Mouse (Mus musculus) hindbrain, embryonic 11.5 days (tissue): Measurements from ENCODE around the gene Poln. TPM values are rescaled to one million over a fixed set of nuclear protein-coding genes. Genes with fewer than 3 reads are reported as not detected.

Experiments used
- ATAC-seq: fragments of 200-750 bp; cut with Nextera tagmentation; 2 replicates; pipeline ENCODE4 v1.8.0; 2017; ENCODE audit warnings: mild to moderate bottlenecking, moderate TSS enrichment, moderate library complexity; ENCODE audit not compliant: low FRiP score
- DNase-seq: peaks from one replicate; pipeline ENCODE4 v3.0.0-alpha.2; 2015; ENCODE audit warnings: low spot score
- H3K27ac ChIP-seq: fragments of 300-500 bp; sonication (generic); 2 replicates; pipeline ENCODE4 v1.5.1; 2014; ENCODE audit warnings: mild to moderate bottlenecking, low read depth, low read length
- H3K27me3 ChIP-seq: fragments of 300-500 bp; sonication (generic); 2 replicates; pipeline ENCODE4 v1.6.1; 2014; ENCODE audit warnings: mild to moderate bottlenecking, low read length, moderate library complexity, mixed read lengths; ENCODE audit not compliant: control insufficient read depth, insufficient read depth
- H3K36me3 ChIP-seq: fragments of 300-500 bp; sonication (generic); 2 replicates; pipeline ENCODE4 v1.6.1; 2014; ENCODE audit warnings: mild to moderate bottlenecking, low read length, moderate library complexity, mixed read lengths; ENCODE audit not compliant: control insufficient read depth, insufficient read depth
- H3K4me1 ChIP-seq: fragments of 300-500 bp; sonication (generic); replicated peaks from 2 replicates; pipeline ENCODE4 v1.6.1; 2014; ENCODE audit warnings: low read length, mixed read lengths; ENCODE audit not compliant: control insufficient read depth, insufficient read depth
- H3K4me2 ChIP-seq: fragments of 300-500 bp; sonication (generic); replicated peaks from 2 replicates; pipeline ENCODE4 v1.6.1; 2014; ENCODE audit warnings: mild to moderate bottlenecking, low read depth, low read length
- H3K4me3 ChIP-seq: fragments of 300-500 bp; sonication (generic); 2 replicates; pipeline ENCODE4 v1.5.1; 2014; ENCODE audit warnings: low read depth, low read length
- H3K9ac ChIP-seq: fragments of 300-500 bp; sonication (generic); 2 replicates; pipeline ENCODE4 v1.6.1; 2014; ENCODE audit warnings: low read depth, low read length
- H3K9me3 ChIP-seq: fragments of 300-500 bp; sonication (generic); 2 replicates; pipeline ENCODE4 v1.6.1; 2016; ENCODE audit warnings: low read length; ENCODE audit not compliant: control insufficient read depth
- WGBS: fragments of 180-500 bp; shearing (Covaris S2); extraction: QIAGEN DNeasy Blood & Tissue Kit; methylation state at CpG from one replicate; pipeline ENCODE4 v1.1.7; 2014; 5-methylcytosine and 5-hydroxymethylcytosine counted together
- polyA plus RNA-seq: library from polyadenylated mRNA; unstranded; fragments of >200 nt; fragmentation: Nextera tagmentation; extraction: Ambion mirVana; gene quantifications from 2 replicates; pipeline ENCODE4 v1.2.1, GENCODE M21; 2014

The Poln gene
- polyA plus RNA-seq, 1 experiment from 2014 or later = 0.26 TPM

DNA sequence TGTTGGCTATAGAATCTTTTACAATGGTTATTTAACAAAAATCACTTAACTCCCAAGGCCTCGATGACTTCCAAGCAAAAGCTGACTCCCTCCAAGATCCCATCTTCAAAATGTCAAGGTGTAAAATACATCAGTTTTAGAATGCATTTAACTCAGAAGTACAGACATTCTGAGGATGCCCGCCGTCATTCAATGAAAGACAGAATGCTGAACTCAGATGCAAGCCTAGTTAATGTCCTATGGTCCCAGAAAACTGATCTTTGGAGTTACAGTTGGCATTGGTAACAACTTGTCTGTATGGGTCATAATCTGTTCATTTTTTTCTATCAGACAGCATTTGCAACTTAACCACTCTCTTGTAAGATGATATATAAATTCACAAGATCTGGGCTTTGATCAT, 706 bp upstream of the Poln start:
- ATAC-seq (no peak), DNase-seq (no peak)
- Histone ChIP-seq H3K4me3 (peak overlapping the region; percentile 11; the same call in 1 of the 2 replicates), H3K36me3 (no peaks in the 10 kb centered on the region), H3K27ac (peak overlapping the region; percentile 83), H3K4me2 (peak overlapping the region; percentile 31), H3K4me1 (no peaks in the 10 kb centered on the region; the same call in 1 of the 2 replicates), H3K9ac (peak overlapping the region; percentile 43; the same call in 1 of the 2 replicates), H3K9me3 (no peaks in the 10 kb centered on the region), H3K27me3 (no peaks in the 10 kb centered on the region)
- 86% methylated on average over 3 of the region's 3 CpGs for WGBS

DNA sequence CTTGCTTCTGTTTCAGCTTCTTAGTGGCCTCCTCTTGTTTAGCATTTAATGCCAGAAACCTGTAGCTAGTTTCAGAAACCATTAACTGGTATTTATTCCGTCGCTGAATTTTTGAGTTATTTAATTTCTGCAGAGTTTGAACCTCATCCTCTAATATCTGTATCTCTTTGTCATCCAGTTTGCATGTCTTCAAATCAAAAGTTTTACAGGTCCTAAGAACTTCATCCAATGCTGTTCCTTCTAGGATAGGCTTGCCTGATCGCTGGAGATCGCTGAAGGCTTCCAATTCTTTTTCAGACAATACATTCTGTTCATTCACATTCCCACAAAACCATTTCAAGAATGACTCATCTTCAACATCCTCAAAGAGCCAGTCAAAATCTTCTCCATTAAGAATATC, 1.4 kb downstream of the Poln start:
- no peak overlapping the region for H3K27ac ChIP-seq
- no peaks in the 10 kb centered on the region for H3K36me3 ChIP-seq
- no peaks in the 10 kb centered on the region; the same call in 1 of the 2 replicates for H3K4me1 ChIP-seq
- no peak overlapping the region for H3K4me3 ChIP-seq
- no peaks in the 10 kb centered on the region for H3K27me3 ChIP-seq
- no peaks in the 10 kb centered on the region for H3K9me3 ChIP-seq
- 87% methylated on average over 4 of the region's 4 CpGs for WGBS
- no peak overlapping the region for H3K9ac ChIP-seq
- no peak overlapping the region for H3K4me2 ChIP-seq
- ATAC-seq (no peak), DNase-seq (no peak)

DNA sequence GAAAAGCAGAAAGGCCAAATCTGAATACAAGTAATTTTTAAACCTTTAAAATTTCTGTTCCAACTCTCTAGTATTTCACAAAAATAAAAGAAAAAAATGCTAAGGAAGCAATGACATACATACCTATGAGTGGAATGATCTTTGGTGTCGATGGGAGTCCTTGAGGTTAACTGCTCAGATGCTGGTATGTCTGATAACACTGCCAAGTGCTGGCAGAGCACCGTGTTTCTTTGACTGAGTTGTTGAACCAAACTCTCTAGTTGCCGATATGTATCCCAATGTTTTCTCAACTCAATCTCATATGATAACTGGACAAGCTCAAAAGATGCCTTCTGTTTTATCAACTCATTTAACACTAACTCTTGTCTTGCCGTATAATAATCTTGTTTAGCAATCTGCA, 3.5 kb downstream of the Poln start:
- WGBS = 81% methylated on average over 4 of the region's 4 CpGs
- Histone ChIP-seq H3K4me1 (no peaks in the 10 kb centered on the region; the same call in 1 of the 2 replicates), H3K9me3 (no peaks in the 10 kb centered on the region), H3K4me3 (no peak overlapping the region), H3K9ac (no peak overlapping the region), H3K27me3 (no peaks in the 10 kb centered on the region), H3K27ac (no peak overlapping the region), H3K4me2 (no peak overlapping the region), H3K36me3 (no peaks in the 10 kb centered on the region)
- no peak for ATAC-seq
- no peak for DNase-seq

DNA sequence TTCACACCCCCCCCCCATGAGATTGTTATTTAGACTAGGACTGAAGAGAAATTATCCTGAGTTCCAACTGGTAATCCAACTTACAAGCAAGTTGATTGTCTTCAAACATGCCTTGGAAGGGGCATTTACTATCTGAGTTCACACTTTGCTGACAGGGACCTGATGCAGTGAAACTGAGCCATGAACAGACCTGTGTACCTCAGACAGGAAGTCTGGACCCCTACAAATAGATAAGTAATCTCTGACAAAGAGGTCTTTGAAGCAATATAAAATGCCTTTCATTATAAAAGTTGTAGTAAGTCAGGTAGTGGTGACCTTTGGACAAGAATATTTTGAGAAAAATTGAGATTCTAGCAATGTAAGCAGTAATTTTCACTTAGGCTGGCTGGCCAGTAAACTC, 20.8 kb downstream of the Poln start:
- ATAC-seq (no peak), DNase-seq (no peak)
- Histone ChIP-seq H3K36me3 (no peaks in the 10 kb centered on the region), H3K27ac (no peak overlapping the region), H3K4me3 (no peak overlapping the region), H3K9ac (no peak overlapping the region), H3K4me1 (no peaks in the 10 kb centered on the region), H3K27me3 (no peaks in the 10 kb centered on the region), H3K9me3 (no peaks in the 10 kb centered on the region), H3K4me2 (no peak overlapping the region)

GRCm38 (mm10) chr5:34147554-34147953, 21.7 kb downstream of the Poln start:
- Histone ChIP-seq H3K27me3 (no peaks in the 10 kb centered on the region), H3K27ac (no peak overlapping the region), H3K9me3 (no peaks in the 10 kb centered on the region), H3K9ac (no peak overlapping the region), H3K4me3 (no peak overlapping the region), H3K4me1 (no peaks in the 10 kb centered on the region), H3K4me2 (no peak overlapping the region), H3K36me3 (no peaks in the 10 kb centered on the region)
- ATAC-seq (no peak), DNase-seq (no peak)
- 92% methylated on average over 3 of the region's 3 CpGs for WGBS

- DNase-seq (peak; percentile 20), ATAC-seq (no peak)
- H3K9ac ChIP-seq = no peak overlapping the region
- H3K27ac ChIP-seq = no peak overlapping the region
- WGBS = 6% methylated on average over 1 of the region's 1 CpGs
- H3K9me3 ChIP-seq = no peaks in the 10 kb centered on the region
- no peaks in the 10 kb centered on the region for H3K4me1 ChIP-seq
- no peaks in the 10 kb centered on the region for H3K27me3 ChIP-seq
- H3K4me3 ChIP-seq = no peak overlapping the region
- H3K36me3 ChIP-seq = no peaks in the 10 kb centered on the region
- H3K4me2 ChIP-seq = no peak overlapping the region
Observed at GRCm38 (mm10) chr5:34139751-34140150, 29.5 kb downstream of the Poln start.

DNA sequence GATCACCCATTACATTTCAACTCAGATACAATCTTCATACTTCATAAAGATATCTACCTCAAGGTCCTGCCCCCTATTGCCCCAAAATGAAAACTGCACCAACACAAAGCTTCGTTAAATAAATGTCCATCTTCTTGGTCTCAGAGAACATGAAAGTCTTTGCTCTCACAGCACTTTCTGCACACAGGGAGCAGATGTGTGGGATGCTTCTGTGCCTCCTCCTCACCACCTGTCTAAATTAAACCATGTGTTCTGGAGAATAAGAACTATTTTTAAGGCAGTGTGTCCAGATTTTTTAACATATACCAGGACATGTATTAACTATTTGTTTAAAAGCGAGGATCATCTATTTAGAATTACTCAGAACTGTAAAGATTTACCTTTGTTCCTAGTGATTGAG, 36.5 kb downstream of the Poln start:
- 79% methylated on average over 2 of the region's 2 CpGs for WGBS
- no peak for ATAC-seq
- no peak overlapping the region for H3K27ac ChIP-seq

GRCm38 (mm10) chr5:34124131-34124530, 45.1 kb downstream of the Poln start:
- H3K9ac ChIP-seq = no peak overlapping the region
- DNase-seq (no peak), ATAC-seq (no peak)
- WGBS = 20% methylated on average over 1 of the region's 1 CpGs
- H3K36me3 ChIP-seq = no peaks in the 10 kb centered on the region
- H3K4me1 ChIP-seq = no peaks in the 10 kb centered on the region
- H3K4me2 ChIP-seq = no peak overlapping the region
- H3K4me3 ChIP-seq = no peak overlapping the region
- no peaks in the 10 kb centered on the region for H3K27me3 ChIP-seq
- no peaks in the 10 kb centered on the region for H3K9me3 ChIP-seq
- H3K27ac ChIP-seq = no peak overlapping the region

More for the DNA sequence above, 36.5 kb downstream of the Poln start:
- H3K36me3 ChIP-seq = no peaks in the 10 kb centered on the region
- no peaks in the 10 kb centered on the region for H3K9me3 ChIP-seq
- no peak overlapping the region for H3K4me3 ChIP-seq
- H3K4me2 ChIP-seq = no peak overlapping the region
- H3K9ac ChIP-seq = no peak overlapping the region
- DNase-seq = no peak
- no peaks in the 10 kb centered on the region for H3K27me3 ChIP-seq
- H3K4me1 ChIP-seq = no peaks in the 10 kb centered on the region

GRCm38 (mm10) chr5:34119121-34119856, 50.0 kb downstream of the Poln start:
- no peak overlapping the region for H3K4me2 ChIP-seq
- no peak overlapping the region for H3K27ac ChIP-seq
- no peaks in the 10 kb centered on the region for H3K4me1 ChIP-seq
- no peaks in the 10 kb centered on the region for H3K9me3 ChIP-seq
- 89% methylated on average over 3 of the region's 3 CpGs for WGBS
- DNase-seq = no peak
- no peaks in the 10 kb centered on the region for H3K27me3 ChIP-seq
- no peak overlapping the region for H3K4me3 ChIP-seq
- no peak for ATAC-seq
- no peaks in the 10 kb centered on the region for H3K36me3 ChIP-seq
- H3K9ac ChIP-seq = no peak overlapping the region
